15 mouse cellular contexts compared by ENCODE assay signal in genomic region chr8:78555817-78556216, GRCm38 (mm10).
"Had no signal": no experiment of that assay in that cellular context is flagged by ENCODE, and none has a peak within 500 bp of the region (broad histone marks: within the 10 kb centered on the region; RNA-seq: fewer than 3 reads in every experiment).

No protein-coding gene starts in this region.

- H3K9me3 ChIP-seq: megakaryocyte, embryonic 14.5 days; midbrain, embryonic 13.5 days; midbrain, embryonic 15.5 days; neural tube, embryonic 12.5 days; stomach, embryonic 15.5 days had no signal

- H3K4me1 ChIP-seq: megakaryocyte, embryonic 14.5 days; stomach, embryonic 15.5 days had no signal

- ATAC-seq: midbrain, embryonic 13.5 days had no signal

- H3K4me3 ChIP-seq: megakaryocyte, embryonic 14.5 days; midbrain, embryonic 13.5 days; midbrain, embryonic 15.5 days; neural tube, embryonic 12.5 days; stomach, embryonic 15.5 days had no signal

- H3K36me3 ChIP-seq: midbrain, embryonic 13.5 days; midbrain, embryonic 15.5 days; neural tube, embryonic 12.5 days; stomach, embryonic 15.5 days had no signal

- H3K27me3 ChIP-seq: megakaryocyte, embryonic 14.5 days; midbrain, embryonic 13.5 days; midbrain, embryonic 15.5 days; neural tube, embryonic 12.5 days; stomach, embryonic 15.5 days had no signal

- DNase-seq: lung, adult 18-20 months; lung, embryonic 14.5 days; lung, postnatal 14 days; lung, postnatal 36 days; right cerebral cortex, postnatal 14 days; thymus, adult 2 months; thymus, postnatal 25 days; thymus, postnatal 4 days had no signal

- H3K9ac ChIP-seq: lung, embryonic 14.5 days; midbrain, embryonic 13.5 days; midbrain, embryonic 15.5 days; neural tube, embryonic 12.5 days; stomach, embryonic 15.5 days had no signal

- H3K27ac ChIP-seq: macrophage; neural tube, embryonic 12.5 days; stomach, embryonic 15.5 days; stomach, postnatal 0 days had no signal
